Mouse (Mus musculus): ENCODE measurements around the gene Gm38392. TPM values are rescaled to one million over a fixed set of nuclear protein-coding genes. Genes with fewer than 3 reads are reported as not detected.

Gm38392 gene
- polyA plus RNA-seq, 1 experiment: 0.48 TPM

DNA sequence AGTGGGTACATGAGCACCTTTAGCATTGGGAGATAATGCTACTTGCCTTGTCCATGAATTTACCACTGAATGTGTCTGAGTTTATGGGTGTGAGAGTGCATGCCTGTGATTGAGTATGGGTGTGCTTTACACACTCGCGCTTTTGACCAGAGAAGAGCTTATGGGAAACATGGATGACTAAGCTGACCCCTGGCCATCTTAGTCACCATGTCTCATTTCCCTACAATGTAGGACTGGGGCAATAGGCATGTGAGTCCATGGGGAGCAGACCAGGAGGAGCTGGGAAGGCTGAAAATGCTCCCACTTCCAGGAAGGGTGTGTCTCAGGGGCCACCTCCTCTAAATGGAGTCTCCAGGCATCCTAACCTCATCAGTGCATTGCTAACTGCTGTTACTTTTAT lies 76.9 kb downstream of the Gm38392 start:
- Histone ChIP-seq H3K4me3 (ENCODE audit: insufficient read depth, low read length) (no peak overlapping the region), H3K27ac (ENCODE audit: insufficient read depth, low read depth, low read length) (no peak overlapping the region), H3K4me1 (ENCODE audit: control insufficient read depth, insufficient read depth, low read length) (0 out of 2 replicates have a peak, but pooled peaks cover 2% of the 10 kb centered on the region)
- TF ChIP-seq CTCF (IDR thresholded peaks at IDR 0.05; ENCODE audit: low read depth, low read length) (no peak), POLR2A (IDR thresholded peaks at IDR 0.05; ENCODE audit: borderline replicate concordance, low read depth, low read length) (no peak)

DNA sequence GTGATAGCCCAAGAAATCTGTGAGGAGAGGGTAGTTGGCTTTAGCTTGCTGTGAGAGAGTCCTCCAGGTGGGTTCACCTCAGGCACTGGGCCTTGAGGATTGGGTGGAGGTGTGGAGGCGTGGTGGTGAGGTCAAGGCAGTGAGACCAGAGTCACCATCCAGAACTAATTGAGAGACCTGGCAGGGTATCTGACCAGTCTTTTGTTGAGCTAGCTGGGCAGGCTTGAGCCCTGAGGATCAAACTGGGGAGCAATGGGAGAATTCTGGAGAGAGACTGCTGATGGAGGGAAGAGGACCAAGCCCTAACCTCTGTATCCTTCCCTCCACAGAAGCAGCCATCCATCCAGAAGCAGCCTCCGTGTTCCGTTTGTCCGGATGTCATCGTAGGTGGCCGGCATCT lies 77.7 kb downstream of the Gm38392 start:
- H3K4me1 ChIP-seq (ENCODE audit: control insufficient read depth, insufficient read depth, low read length): 0 out of 2 replicates have a peak, but pooled peaks cover 2% of the 10 kb centered on the region
- no peak for TF ChIP-seq POLR2A (IDR thresholded peaks at IDR 0.05; ENCODE audit: borderline replicate concordance, low read depth, low read length)
- TF ChIP-seq CTCF (IDR thresholded peaks at IDR 0.05; ENCODE audit: low read depth, low read length): no peak
- no peak overlapping the region for H3K27ac ChIP-seq (ENCODE audit: insufficient read depth, low read depth, low read length)
- no peak overlapping the region for H3K4me3 ChIP-seq (ENCODE audit: insufficient read depth, low read length)

DNA sequence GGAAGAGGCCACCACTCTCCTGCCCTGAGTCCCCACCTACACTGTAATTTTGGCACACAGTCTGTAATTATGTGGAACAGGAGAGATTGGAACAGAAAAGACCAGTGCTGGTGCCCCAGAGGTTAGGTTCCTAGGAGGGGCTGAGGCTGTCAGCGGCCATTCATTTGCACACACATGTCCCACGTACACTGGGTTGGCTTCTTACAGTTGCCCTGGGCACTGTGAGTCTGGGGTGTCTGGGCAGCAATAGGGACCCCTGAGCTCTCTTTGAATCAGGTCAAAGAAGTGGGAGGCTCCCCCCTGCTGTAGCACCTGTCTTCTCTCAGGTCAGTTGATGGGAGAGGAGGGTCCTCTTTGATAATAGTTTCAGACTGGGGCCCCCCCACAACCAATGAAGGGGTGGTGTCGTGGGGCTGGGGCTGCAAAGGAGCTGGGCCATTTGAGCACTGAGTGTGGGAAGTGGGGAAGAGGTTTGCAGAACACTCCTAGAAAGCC lies 78.7 kb downstream of the Gm38392 start:
- Histone ChIP-seq H3K27ac (ENCODE audit: insufficient read depth, low read depth, low read length) (no peak overlapping the region), H3K4me1 (ENCODE audit: control insufficient read depth, insufficient read depth, low read length) (0 out of 2 replicates have a peak, but pooled peaks cover 2% of the 10 kb centered on the region), H3K4me3 (ENCODE audit: insufficient read depth, low read length) (no peak overlapping the region)
- TF ChIP-seq CTCF (IDR thresholded peaks at IDR 0.05; ENCODE audit: low read depth, low read length) (no peak), POLR2A (IDR thresholded peaks at IDR 0.05; ENCODE audit: borderline replicate concordance, low read depth, low read length) (no peak)

GRCm38 (mm10) chr3:88207451-88208100 lies 79.4 kb downstream of the Gm38392 start:
- TF ChIP-seq CTCF (IDR thresholded peaks at IDR 0.05; ENCODE audit: low read depth, low read length) (no peak), POLR2A (IDR thresholded peaks at IDR 0.05; ENCODE audit: borderline replicate concordance, low read depth, low read length) (no peak)
- 0 out of 2 replicates have a peak, but pooled peaks cover 2% of the 10 kb centered on the region for H3K4me1 ChIP-seq (ENCODE audit: control insufficient read depth, insufficient read depth, low read length)
- no peak overlapping the region for H3K27ac ChIP-seq (ENCODE audit: insufficient read depth, low read depth, low read length)
- no peak overlapping the region for H3K4me3 ChIP-seq (ENCODE audit: insufficient read depth, low read length)

GRCm38 (mm10) chr3:88206901-88207371 lies 80.1 kb downstream of the Gm38392 start:
- TF ChIP-seq CTCF (IDR thresholded peaks at IDR 0.05; ENCODE audit: low read depth, low read length): no peak
- no peak for TF ChIP-seq POLR2A (IDR thresholded peaks at IDR 0.05; ENCODE audit: borderline replicate concordance, low read depth, low read length)
- Histone ChIP-seq H3K27ac (ENCODE audit: insufficient read depth, low read depth, low read length) (no peak overlapping the region), H3K4me3 (ENCODE audit: insufficient read depth, low read length) (no peak overlapping the region), H3K4me1 (ENCODE audit: control insufficient read depth, insufficient read depth, low read length) (0 out of 2 replicates have a peak, but pooled peaks cover 2% of the 10 kb centered on the region)

- Histone ChIP-seq H3K4me1 (ENCODE audit: control insufficient read depth, insufficient read depth, low read length) (0 out of 2 replicates have a peak, but pooled peaks cover 2% of the 10 kb centered on the region), H3K4me3 (ENCODE audit: insufficient read depth, low read length) (no peak overlapping the region), H3K27ac (ENCODE audit: insufficient read depth, low read depth, low read length) (no peak overlapping the region)
- no peak for TF ChIP-seq POLR2A (IDR thresholded peaks at IDR 0.05; ENCODE audit: borderline replicate concordance, low read depth, low read length)
- TF ChIP-seq CTCF (IDR thresholded peaks at IDR 0.05; ENCODE audit: low read depth, low read length): no peak
Measured at GRCm38 (mm10) chr3:88206500-88206899, 80.5 kb downstream of the Gm38392 start.

DNA sequence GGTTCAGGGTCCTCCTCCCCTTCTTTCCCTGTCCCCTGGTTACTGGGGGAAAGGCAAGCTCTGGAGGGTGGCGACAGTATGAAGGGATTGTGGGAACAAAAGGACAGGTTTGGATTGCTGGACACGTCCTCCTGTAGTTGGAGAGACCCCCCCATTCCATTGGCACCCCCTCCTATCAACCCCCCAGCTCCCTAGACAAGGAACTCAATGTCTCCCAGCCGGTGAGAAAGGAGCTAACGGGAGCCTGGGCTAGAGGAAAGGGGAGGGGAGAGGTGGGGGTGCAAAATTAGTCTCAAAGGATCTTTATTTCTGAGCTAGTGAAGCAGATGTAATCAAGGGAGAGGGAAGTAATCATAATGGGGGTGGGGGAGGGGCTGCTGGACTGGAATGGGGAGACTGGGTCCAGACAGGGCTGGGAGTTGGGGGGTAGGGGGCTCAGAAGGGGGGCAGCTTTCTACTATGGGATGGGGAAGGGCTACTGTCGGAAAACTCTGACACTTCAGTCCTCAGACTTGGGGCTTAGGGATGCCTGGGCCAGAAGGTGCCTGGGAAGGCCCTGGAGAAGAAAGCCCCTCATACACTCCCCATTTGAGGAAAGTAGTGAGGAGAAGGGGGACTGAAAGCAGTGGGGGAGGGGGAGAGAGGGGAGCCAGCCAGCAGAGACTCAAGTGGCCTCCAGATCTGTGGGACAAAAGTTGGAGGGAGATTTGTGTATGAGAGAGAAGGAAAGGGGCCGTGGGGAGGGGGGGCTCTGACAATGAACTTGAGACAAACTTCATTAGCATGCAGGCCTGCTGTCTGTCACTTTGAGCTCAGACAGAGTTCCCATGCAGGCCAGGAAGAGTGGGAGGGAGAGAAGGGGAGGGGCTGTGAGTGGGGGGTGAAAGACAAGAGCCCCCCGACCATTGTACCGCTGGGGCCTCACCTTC lies 81.2 kb downstream of the Gm38392 start:
- Histone ChIP-seq H3K4me3 (ENCODE audit: insufficient read depth, low read length) (no peak overlapping the region), H3K4me1 (ENCODE audit: control insufficient read depth, insufficient read depth, low read length) (0 out of 2 replicates have a peak, but pooled peaks cover 2% of the 10 kb centered on the region), H3K27ac (ENCODE audit: insufficient read depth, low read depth, low read length) (no peak overlapping the region)
- TF ChIP-seq POLR2A (IDR thresholded peaks at IDR 0.05; ENCODE audit: borderline replicate concordance, low read depth, low read length) (no peak), CTCF (IDR thresholded peaks at IDR 0.05; ENCODE audit: low read depth, low read length) (no peak)

DNA sequence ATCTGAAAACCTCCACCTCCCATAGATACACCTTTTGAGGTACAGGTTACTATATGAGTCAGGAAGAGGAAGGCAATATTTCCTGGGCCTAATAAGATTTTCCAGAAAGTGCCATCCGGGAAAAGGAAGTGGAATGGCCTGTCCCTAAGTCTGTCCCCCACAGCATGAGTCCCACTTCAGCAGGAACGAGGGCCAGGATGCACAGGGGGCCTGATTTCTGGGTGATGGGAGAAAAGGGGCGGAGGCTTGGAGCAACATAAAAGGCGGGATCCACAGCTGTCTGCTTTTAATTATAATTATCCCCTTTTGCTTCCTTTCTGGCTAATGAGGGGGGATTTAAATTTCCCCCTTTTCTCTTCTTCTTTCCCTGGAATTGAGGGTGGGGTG lies 81.8 kb downstream of the Gm38392 start:
- TF ChIP-seq POLR2A (IDR thresholded peaks at IDR 0.05; ENCODE audit: borderline replicate concordance, low read depth, low read length) (no peak), CTCF (IDR thresholded peaks at IDR 0.05; ENCODE audit: low read depth, low read length) (no peak)
- H3K4me3 ChIP-seq (ENCODE audit: insufficient read depth, low read length): no peak overlapping the region
- H3K27ac ChIP-seq (ENCODE audit: insufficient read depth, low read depth, low read length): no peak overlapping the region
- 0 out of 2 replicates have a peak, but pooled peaks cover 2% of the 10 kb centered on the region for H3K4me1 ChIP-seq (ENCODE audit: control insufficient read depth, insufficient read depth, low read length)

GRCm38 (mm10) chr3:88204751-88205150 lies 82.3 kb downstream of the Gm38392 start:
- 0 out of 2 replicates have a peak, but pooled peaks cover 1% of the 10 kb centered on the region for H3K4me1 ChIP-seq (ENCODE audit: control insufficient read depth, insufficient read depth, low read length)
- H3K27ac ChIP-seq (ENCODE audit: insufficient read depth, low read depth, low read length): no peak overlapping the region
- TF ChIP-seq CTCF (IDR thresholded peaks at IDR 0.05; ENCODE audit: low read depth, low read length) (no peak), POLR2A (IDR thresholded peaks at IDR 0.05; ENCODE audit: borderline replicate concordance, low read depth, low read length) (no peak)
- H3K4me3 ChIP-seq (ENCODE audit: insufficient read depth, low read length): no peak overlapping the region
